Mouse (Mus musculus): Measurements from ENCODE around the gene Tbcd. TPM values are rescaled to one million over a fixed set of nuclear protein-coding genes. Genes with fewer than 3 reads are reported as not detected.

The Tbcd gene
- polyA plus RNA-seq, 1 experiment: 84.6 TPM

DNA sequence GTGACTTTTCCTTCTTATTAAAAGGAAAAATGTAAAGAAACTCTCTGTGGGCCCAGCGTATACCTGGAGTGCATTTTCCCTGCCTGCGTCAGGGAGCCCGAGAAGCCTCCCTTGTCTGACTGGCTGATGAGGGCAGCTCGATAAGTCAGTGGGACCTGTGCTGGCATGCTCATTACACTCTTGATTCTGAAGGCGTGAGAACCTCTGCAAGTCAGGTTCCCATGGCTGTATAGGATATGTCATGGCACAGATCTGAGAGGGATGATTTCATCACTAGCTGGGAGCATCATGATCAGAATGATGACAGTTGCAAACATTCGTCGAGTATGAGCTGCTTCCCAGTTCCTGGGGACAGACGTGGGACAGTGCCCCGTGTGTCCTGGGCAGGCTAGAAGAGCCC, 64.2 kb downstream of the Tbcd start:
- TF ChIP-seq CTCF (IDR thresholded peaks at IDR 0.05; ENCODE audit: borderline replicate concordance, extremely low read depth, insufficient read depth, insufficient read length): no peak

DNA sequence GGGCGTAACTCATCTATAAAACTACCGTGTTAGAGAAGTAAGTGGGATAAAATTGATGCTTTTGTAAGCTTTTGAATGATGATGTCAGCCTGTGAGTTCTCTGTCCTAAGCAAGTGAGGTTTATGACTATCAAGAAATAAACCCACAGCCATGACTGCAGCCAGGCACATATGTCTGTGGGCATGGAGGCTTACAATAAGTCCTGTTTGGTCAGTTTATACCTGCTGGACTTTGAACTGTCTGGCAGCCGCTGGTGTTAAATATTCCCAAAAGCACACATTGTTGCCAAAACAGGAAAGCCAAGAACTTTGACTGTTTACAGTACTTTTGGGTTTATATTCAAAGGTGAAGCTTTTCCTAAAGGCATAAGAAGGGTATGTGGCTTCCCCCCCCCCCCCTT, 65.2 kb downstream of the Tbcd start:
- TF ChIP-seq CTCF (IDR thresholded peaks at IDR 0.05; ENCODE audit: borderline replicate concordance, extremely low read depth, insufficient read depth, insufficient read length) (no peak), POLR2A (IDR thresholded peaks at IDR 0.05; ENCODE audit: borderline replicate concordance, extremely low read depth, insufficient read depth, insufficient read length, poor library complexity, severe bottlenecking) (no peak)
- no peak for DNase-seq (ENCODE audit: low read depth)

More for the DNA sequence above, 64.2 kb downstream of the Tbcd start:
- DNase-seq (ENCODE audit: low read depth): no peak

GRCm38 (mm10) chr11:121517687-121518465, 66.1 kb downstream of the Tbcd start:
- TF ChIP-seq CTCF (IDR thresholded peaks at IDR 0.05; ENCODE audit: borderline replicate concordance, extremely low read depth, insufficient read depth, insufficient read length) (no peak), POLR2A (IDR thresholded peaks at IDR 0.05; ENCODE audit: borderline replicate concordance, extremely low read depth, insufficient read depth, insufficient read length, poor library complexity, severe bottlenecking) (no peak)
- no peak for DNase-seq (ENCODE audit: low read depth)

DNA sequence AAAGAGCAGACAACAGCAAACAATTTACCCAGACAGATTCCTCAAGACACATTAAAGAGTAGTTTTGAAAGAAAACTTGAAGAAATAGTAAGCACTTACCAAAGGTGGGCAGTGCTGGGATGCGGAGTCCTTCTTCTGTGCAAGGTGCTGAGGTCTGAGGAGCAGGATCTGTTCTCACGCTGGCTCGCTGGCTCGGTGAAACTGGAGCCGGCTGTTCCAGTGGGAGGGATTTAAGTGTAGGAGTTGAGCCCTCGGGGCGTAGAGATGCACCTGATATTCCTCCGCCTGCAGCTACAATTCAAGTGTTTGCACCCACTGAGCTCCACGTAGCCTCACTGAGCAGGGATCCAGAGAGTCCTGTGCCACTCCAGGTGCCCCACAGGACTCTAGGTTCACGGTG, 67.4 kb downstream of the Tbcd start, which contains the start of gene Zfp750:
Gene Zfp750 (minus strand): TSS at position 203 of the 400 bp plus-strand sequence.
- DNase-seq (ENCODE audit: low read depth): peak; percentile 14
- TF ChIP-seq POLR2A (IDR thresholded peaks at IDR 0.05; ENCODE audit: borderline replicate concordance, extremely low read depth, insufficient read depth, insufficient read length, poor library complexity, severe bottlenecking) (no peak), CTCF (IDR thresholded peaks at IDR 0.05; ENCODE audit: borderline replicate concordance, extremely low read depth, insufficient read depth, insufficient read length) (no peak)

DNA sequence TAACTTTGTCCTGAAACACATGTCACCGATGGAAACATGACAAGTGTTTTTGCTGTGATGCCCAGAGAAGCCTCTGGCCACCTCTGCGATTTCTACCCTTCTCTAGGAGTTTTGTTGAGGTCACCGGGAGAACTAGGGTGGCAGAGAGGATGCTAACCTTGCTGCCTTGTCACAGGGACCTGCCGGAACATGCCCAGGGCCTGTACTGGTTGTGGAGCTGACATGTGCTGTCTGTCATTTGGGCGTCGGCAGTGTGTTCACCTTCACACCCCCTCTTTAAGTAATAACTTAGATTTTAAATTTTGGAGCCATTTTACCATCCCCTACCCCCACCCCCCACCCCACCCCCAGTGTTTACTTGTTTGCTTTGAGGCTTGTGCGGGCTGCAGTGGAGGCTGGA, 68.0 kb downstream of the Tbcd start:
- no peak for TF ChIP-seq CTCF (IDR thresholded peaks at IDR 0.05; ENCODE audit: borderline replicate concordance, extremely low read depth, insufficient read depth, insufficient read length)
- TF ChIP-seq POLR2A (IDR thresholded peaks at IDR 0.05; ENCODE audit: borderline replicate concordance, extremely low read depth, insufficient read depth, insufficient read length, poor library complexity, severe bottlenecking): no peak
- DNase-seq (ENCODE audit: low read depth): no peak

DNA sequence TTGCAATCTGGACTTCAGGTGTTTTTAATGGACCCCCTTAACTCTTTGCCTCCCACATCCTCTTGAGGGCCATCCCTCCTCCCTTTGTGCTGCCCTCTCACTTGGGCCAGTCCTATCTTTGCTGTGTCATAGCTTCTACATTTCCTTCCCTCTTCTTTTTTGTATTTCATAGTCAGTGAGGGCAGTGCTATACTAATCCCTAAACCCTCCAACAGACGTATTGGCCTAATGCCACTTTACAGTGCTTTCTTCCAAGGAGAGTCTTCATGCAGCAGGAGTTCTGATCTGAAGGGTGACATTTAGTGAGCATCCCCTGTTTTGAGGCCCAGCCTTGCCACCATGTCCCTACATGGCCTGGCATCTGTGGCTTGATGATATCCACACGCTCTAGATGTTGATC, 69.0 kb downstream of the Tbcd start:
- DNase-seq (ENCODE audit: low read depth): no peak
- TF ChIP-seq POLR2A (IDR thresholded peaks at IDR 0.05; ENCODE audit: borderline replicate concordance, extremely low read depth, insufficient read depth, insufficient read length, poor library complexity, severe bottlenecking) (no peak), CTCF (IDR thresholded peaks at IDR 0.05; ENCODE audit: borderline replicate concordance, extremely low read depth, insufficient read depth, insufficient read length) (no peak)

GRCm38 (mm10) chr11:121522156-121522762, 70.5 kb downstream of the Tbcd start:
- TF ChIP-seq POLR2A (IDR thresholded peaks at IDR 0.05; ENCODE audit: borderline replicate concordance, extremely low read depth, insufficient read depth, insufficient read length, poor library complexity, severe bottlenecking) (no peak), CTCF (IDR thresholded peaks at IDR 0.05; ENCODE audit: borderline replicate concordance, extremely low read depth, insufficient read depth, insufficient read length) (no peak)
- no peak for DNase-seq (ENCODE audit: low read depth)

GRCm38 (mm10) chr11:121524191-121524590, 72.4 kb downstream of the Tbcd start:
- DNase-seq (ENCODE audit: low read depth): no peak
- no peak for TF ChIP-seq CTCF (IDR thresholded peaks at IDR 0.05; ENCODE audit: borderline replicate concordance, extremely low read depth, insufficient read depth, insufficient read length)
- no peak for TF ChIP-seq POLR2A (IDR thresholded peaks at IDR 0.05; ENCODE audit: borderline replicate concordance, extremely low read depth, insufficient read depth, insufficient read length, poor library complexity, severe bottlenecking)

DNA sequence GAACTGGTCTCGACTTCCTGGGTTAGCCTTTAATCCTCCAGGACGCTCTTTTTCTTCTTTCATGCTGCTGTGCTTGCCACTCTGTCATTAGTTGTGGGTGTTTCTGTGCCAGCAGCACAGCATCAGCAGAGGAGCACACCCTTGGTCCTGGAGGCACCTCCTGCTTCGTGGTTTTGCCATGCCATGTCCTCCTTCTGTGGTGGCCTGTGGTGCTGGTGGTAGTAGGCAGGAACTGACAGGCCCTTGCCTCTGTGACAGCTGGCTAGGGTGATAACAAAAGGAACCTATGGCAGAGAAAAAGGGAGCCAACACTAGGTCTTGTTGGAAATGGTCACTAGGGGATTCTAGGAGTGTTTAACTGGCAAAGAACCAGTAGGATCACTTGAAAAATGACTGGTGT, 78.0 kb downstream of the Tbcd start:
- no peak for TF ChIP-seq POLR2A (IDR thresholded peaks at IDR 0.05; ENCODE audit: borderline replicate concordance, extremely low read depth, insufficient read depth, insufficient read length, poor library complexity, severe bottlenecking)
- TF ChIP-seq CTCF (IDR thresholded peaks at IDR 0.05; ENCODE audit: borderline replicate concordance, extremely low read depth, insufficient read depth, insufficient read length): no peak
- DNase-seq (ENCODE audit: low read depth): no peak

- DNase-seq (ENCODE audit: low read depth): no peak
- TF ChIP-seq POLR2A (IDR thresholded peaks at IDR 0.05; ENCODE audit: borderline replicate concordance, extremely low read depth, insufficient read depth, insufficient read length, poor library complexity, severe bottlenecking) (no peak), CTCF (IDR thresholded peaks at IDR 0.05; ENCODE audit: borderline replicate concordance, extremely low read depth, insufficient read depth, insufficient read length) (no peak)
These were observed 84.8 kb downstream of the Tbcd start for GRCm38 (mm10) chr11:121536528-121536927.

DNA sequence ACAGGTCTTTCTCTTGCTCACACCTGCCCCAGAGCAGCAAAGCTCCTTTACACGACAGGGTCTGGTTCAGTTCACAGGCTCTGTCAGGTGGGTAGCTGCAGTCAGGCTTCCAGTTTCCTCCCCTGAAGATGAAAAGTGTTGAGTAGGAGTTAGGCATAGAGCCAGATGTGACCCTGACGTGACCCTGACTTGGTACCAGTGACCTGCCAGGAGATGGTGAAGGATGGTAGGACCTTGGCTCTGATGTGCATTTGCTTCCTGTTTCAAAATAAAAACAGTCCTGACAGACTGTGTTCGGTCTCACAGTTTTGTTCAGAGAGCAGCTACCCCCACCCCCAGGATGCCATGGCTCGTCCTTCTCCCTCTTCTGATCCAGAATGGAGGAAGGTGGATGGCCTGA, 90.7 kb downstream of the Tbcd start:
- no peak for TF ChIP-seq POLR2A (IDR thresholded peaks at IDR 0.05; ENCODE audit: borderline replicate concordance, extremely low read depth, insufficient read depth, insufficient read length, poor library complexity, severe bottlenecking)
- TF ChIP-seq CTCF (IDR thresholded peaks at IDR 0.05; ENCODE audit: borderline replicate concordance, extremely low read depth, insufficient read depth, insufficient read length): no peak
- DNase-seq (ENCODE audit: low read depth): no peak

Data from brain, embryonic 14.5 days (tissue).